Mouse (Mus musculus): ENCODE measurements around the gene Dop1a.

Gene Dop1a

GRCm38 (mm10) chr9:86513733-86514132, 46.8 kb downstream of the Dop1a start:
- no peak for DNase-seq

GRCm38 (mm10) chr9:86514390-86514789, 47.4 kb downstream of the Dop1a start:
- DNase-seq: no peak

- no peak for DNase-seq
Observed at GRCm38 (mm10) chr9:86514798-86515197, 47.8 kb downstream of the Dop1a start.

DNA sequence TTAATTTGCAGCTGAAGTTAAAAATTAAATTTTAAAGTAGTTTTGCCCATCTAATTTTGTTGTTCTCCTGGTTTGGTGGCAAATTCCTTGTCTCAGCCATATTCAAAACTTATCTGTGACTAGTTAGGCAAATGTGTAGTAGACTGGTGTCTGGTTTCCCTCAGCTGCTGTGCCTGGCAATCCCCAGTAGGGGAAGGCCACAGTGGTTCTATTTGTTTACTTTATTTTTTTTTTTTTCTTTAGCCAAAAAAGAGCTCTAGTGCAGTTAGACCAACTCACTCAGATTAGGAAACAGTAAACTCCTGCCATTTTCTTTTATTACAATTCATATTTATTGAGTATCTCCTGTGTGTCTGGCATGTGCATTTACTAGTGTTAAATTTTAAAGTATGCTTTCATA, 55.4 kb downstream of the Dop1a start:
- DNase-seq: no peak

- DNase-seq: no peak
Observed at GRCm38 (mm10) chr9:86525600-86525999, 58.6 kb downstream of the Dop1a start.

DNA sequence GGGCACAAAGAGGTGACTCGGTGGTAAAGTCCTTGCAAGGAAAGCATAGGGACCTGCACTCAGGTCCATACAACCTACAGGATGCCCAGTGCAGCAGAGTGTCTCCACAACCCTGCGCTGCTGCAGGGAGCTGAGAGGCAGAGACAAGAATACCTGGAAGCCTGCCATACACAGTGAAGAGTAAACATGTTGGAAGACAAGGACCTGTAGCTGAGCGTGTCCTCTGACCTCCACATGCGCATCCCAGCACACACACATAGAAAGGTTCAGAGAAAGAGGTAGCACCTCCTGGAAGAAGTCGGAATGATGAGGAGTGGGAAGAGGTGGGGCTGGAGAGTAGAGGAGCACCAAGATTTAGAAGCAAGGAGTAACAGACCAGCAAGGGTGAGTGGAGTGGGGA, 67.1 kb downstream of the Dop1a start:
- DNase-seq: no peak

DNA sequence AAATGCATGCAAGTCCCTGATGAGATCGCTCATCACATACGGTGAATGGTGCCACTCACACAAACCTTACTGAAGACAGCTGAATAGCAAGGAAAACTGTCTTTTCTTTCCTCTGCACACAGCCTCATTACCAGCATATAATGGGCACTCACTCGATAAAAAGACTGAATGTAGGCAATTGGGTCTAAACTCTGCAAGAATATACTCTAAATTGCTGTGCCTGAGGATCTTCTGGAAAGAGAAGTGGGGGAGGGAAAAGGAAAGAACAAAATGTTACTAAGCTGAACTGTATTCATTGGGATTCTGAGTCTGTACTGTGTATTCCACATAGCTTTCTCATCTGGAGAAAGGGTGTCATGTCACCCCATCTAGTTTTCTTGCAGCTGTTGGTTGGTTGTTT, 76.5 kb downstream of the Dop1a start:
- DNase-seq: no peak

GRCm38 (mm10) chr9:86544559-86544958, 77.6 kb downstream of the Dop1a start:
- DNase-seq: no peak

DNA sequence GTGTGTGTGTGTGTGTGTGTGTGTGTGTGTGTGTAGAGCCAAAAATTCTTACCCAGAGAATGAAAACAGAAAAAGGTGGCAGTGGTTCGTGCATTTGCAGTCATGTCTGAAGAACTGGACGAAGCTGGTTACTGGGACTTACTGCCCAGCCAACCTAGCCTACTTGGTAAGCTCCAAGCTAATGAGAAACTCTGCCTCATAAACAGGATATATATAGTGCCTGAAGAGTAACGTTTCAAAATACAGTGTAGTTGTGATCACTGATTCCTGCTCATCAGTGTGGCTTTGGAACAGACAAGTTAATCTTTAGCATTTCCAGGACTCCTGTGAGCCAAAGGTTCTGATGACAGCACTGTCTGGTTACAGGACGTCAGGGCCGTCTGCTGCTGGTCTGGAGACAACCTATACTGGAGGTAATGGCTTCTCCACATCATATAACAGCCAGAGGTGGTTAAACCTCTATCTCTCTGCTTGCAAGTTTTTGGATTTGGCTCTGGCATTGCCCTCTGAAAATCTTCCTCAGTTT, 82.7 kb downstream of the Dop1a start:
- DNase-seq: no peak

DNA sequence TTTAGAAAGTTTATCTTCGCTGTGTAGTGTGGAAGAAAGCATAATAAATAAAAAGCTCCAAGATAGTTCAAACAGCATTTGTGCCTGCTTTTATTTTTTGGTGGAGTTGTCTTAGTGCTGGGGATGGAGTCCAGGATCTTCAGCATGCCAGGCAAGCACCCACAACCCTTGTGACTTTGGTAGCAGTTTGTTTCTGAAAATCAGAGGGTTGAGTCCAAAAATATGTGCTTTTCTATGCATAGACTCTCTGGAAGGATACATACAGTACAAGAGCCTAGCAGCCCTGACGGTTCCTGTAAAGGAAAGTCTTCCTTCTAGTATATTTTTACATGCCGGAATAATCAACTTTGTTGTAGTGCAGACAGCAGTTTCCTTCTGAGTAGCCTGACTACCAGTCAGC, 83.8 kb downstream of the Dop1a start:
- no peak for DNase-seq

DNA sequence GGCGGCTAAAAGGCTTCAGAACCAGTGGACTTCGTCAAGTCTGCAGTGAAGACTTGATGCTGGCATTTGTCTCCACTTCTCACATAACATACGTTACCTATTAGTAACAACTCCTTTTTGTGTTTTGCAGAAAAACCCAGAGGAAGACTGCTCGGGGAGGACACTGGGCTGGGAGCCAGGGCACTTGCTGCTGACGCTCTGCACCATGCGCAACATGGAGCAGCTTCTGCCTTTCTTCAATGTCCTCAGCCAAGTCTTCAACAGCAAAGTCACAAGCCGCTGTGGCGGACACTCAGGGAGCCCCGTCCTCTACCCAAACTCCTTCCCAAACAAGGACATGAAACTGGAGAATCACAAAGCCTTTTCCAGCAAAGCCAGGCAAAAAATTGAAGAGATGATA, 86.9 kb downstream of the Dop1a start:
- DNase-seq: no peak

DNA sequence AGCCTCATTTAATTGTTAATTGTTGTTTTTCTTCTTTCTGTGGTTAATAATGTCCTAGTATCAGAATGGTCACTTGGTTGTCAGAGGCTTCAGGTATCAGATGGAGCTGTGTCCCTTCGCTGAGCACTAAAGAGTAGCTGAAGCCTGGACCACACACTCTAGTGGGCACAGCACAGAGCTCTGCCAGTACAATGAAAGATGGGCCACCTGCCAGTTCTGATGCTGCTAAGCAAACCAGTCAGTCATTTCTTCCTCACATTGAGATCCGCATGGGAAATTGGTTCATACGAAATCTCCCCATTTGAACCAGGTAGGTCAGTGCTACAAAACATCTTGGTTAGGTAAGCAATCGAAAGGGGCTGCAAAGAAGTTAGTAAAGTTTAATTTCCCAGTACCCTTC, 87.7 kb downstream of the Dop1a start:
- peak; percentile 31 for DNase-seq

GRCm38 (mm10) chr9:86560543-86560942, 93.6 kb downstream of the Dop1a start:
- no peak for DNase-seq

GRCm38 (mm10) chr9:86569314-86569910, 102.5 kb downstream of the Dop1a start:
- DNase-seq: no peak

GRCm38 (mm10) chr9:86570261-86570890, 103.4 kb downstream of the Dop1a start:
- no peak for DNase-seq

DNA sequence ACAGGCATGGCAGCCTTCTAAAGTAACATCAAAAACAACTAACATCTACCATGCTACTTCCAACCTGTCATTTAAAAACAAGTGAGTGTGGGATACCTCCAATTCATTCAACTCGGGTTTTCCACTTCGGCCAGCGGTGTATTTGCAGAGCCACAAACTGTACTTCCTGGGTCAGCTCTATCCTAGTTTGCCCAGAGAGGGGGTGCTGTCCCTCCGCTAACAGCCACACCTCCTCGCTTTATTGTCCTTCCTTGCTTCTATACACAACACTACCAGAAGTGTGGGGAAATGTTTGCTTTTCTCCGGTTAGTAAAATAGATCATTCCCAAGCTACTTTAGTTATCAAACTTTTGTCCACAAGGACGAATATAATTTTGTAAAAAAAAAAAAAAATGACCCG, 104.0 kb downstream of the Dop1a start:
- no peak for DNase-seq

DNA sequence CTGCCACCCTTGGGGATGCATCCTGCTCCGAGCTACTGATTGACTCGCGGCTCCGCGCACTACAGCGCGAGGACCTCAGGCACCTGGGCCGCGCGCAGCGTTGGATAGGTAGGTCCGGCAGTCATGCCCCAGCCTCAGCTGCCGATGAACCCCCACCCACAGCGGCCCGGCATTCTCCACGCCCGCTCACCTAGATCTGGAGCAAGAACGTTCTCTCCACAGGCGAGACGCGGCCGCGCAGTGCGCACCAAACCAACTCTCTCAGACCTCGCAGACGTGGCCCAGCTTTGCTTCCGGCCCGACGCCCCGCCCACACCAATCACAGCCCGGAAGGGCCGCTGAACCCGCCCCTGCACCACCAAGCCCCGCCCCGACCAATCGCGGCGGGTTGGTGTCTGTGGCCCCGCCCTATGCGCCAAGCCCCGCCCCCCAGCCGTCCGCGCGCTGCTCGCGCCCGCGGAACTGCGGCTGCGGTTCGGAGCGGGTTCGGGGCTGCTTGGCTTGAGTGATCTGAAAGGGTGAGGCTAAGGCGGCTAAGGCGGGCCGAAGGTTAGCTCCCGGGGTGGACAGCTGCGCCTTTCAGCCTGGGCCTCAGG, 104.7 kb downstream of the Dop1a start, which contains the start of the genes Pgm3 and Rwdd2a:
Gene Pgm3 (minus strand): TSS at position 303 of the 596 bp plus-strand sequence.
Gene Rwdd2a (plus strand): TSS at position 452 of the 596 bp plus-strand sequence.
- peak; percentile 96 for DNase-seq

GRCm38 (mm10) chr9:86572196-86572595, 105.2 kb downstream of the Dop1a start:
- DNase-seq: no peak

DNA sequence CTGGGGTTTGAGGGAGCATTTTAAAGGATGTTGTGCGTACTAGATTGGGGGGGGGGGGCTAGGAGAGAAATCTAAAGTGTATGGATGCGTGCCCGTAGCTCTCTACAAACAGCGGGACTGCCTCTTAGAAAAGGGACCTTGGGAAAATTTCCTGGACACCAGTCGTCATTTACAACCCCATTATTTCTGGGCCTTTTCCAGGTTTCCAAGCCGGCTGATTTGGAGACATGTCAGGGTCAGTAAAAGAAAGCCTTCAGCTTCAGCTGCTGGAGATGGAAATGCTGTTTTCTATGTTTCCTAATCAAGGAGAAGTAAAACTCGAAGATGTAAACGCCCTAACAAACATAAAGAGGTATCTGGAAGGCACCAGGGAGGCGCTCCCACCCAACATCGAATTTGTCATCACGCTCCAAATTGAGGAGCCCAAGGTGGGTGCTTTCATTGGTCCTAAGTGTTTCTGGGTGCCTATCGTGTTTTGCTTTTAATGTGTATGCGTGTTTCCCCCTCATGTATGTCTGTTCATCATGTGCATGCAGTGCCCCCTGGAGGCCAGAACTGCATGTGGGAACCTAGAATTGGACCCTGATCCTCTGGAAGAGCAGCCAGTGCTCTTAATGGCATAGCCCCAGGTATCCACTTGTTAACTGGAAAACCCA, 105.8 kb downstream of the Dop1a start:
- peak; percentile 87 for DNase-seq

DNA sequence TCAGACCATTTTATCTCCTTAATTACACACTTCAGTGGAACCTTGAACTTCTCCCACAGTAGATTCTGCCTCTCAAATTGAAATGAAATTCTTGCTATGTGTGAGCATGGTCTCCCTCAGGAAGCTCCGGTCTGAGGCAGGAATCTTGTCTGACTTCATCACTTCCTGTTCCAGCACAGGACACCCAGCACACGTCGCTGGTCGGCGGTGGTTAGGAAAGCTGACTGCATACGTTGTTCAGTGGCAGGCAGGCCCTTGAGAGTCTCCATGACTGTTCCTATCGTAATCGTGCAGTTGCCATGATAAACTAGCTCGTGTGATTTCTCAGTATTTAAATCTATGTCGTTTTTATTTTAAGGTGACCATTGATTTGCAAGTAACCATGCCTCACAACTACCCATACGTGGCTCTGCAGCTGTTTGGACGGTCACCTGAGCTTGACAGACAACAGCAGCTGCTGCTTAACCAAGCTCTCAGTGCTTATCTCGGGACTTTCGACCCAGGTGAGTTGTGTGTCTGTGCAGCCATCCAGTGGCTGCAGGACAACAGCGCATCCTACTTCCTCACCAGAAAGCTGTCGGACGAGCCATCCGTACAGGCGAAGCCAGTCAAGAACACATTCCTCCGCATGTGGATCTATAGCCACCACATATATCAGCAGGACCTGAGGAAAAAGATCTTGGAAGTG, 106.8 kb downstream of the Dop1a start:
- no peak for DNase-seq

DNA sequence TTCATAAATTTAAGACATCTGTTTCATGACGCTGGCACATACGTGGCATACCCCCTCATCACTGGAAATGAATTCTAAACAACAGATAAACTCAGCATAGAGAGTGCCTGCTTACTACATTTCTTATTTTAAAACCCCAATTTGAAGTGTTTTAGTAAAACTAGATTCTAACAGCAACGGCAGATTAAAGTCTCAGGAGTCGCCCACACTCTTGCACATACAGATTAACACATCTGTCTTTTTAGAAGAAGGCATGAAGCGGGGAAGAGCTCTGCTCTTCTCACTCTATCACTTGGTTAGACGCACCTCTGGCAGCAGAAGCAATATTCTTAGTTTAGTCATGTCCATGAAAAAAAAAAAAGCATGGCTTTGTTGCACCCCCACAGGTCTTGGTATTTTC, 108.2 kb downstream of the Dop1a start:
- no peak for DNase-seq

DNA sequence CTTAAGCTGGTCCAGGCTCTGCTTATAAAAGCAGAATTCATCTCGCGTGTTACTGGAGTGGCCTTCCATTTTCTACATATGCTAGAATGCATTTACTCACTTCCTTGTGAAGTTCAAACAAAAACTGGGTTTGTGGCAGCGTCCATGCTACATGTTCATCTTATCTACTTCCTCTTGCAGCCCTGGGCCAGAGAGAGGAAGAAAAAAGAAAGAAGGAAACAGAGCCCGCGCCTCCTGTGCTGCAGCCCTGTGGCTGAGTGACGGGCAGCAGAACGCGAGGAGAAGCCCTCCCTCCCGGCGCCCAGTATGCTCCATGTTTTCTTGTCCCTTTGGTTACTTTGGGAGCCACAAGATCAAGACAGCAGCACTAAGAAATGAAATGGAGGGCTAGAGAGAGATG, 112.7 kb downstream of the Dop1a start:
- no peak for DNase-seq

- DNase-seq: peak; percentile 60
Observed at GRCm38 (mm10) chr9:86583740-86584139, 116.8 kb downstream of the Dop1a start.

All from layer of hippocampus, adult 9-11 months (tissue).